Mouse (Mus musculus) gastrocnemius, postnatal 36 days (tissue): ENCODE results near the gene Cdc42ep3. TPM values are rescaled to one million over a fixed set of nuclear protein-coding genes. Genes with fewer than 3 reads are reported as not detected.

Experiments
- DNase-seq, 2 experiments: peaks; one replicate each; pipeline ENCODE4 v3.0.0; 2022
- intact Hi-C: fragments of 180-260 bp; cut with DNase I; formaldehyde crosslinking; loops from one replicate; pipeline ENCODE4 v1.15.1; 2025
- total RNA-seq, 2 experiments: library from RNA; stranded (reverse); gene quantifications; 2 replicates each; pipeline ENCODE4 v1.2.3; 2021

The Cdc42ep3 gene
- total RNA-seq, 2 experiments from 2014 or later, result 30.6 to 45.2 TPM

- intact Hi-C loops, result no loop called here
- DNase-seq, result no peak
Observed at GRCm38 (mm10) chr17:79347920-79348589, 6.8 kb downstream of the Cdc42ep3 start.

- intact Hi-C loops, result no loop called here
- no peak for DNase-seq
Observed at GRCm38 (mm10) chr17:79347291-79347690, 7.6 kb downstream of the Cdc42ep3 start.

- intact Hi-C loops, result no loop called here
- DNase-seq, result no peak
Observed at GRCm38 (mm10) chr17:79345001-79345709, 9.7 kb downstream of the Cdc42ep3 start.

- intact Hi-C loops, result no loop called here
- DNase-seq, result no peak
Observed at GRCm38 (mm10) chr17:79343334-79343946, 11.5 kb downstream of the Cdc42ep3 start.

- DNase-seq, result no peak
- intact Hi-C loops, result no loop called here
Observed at GRCm38 (mm10) chr17:79342639-79343333, 12.1 kb downstream of the Cdc42ep3 start.

DNA sequence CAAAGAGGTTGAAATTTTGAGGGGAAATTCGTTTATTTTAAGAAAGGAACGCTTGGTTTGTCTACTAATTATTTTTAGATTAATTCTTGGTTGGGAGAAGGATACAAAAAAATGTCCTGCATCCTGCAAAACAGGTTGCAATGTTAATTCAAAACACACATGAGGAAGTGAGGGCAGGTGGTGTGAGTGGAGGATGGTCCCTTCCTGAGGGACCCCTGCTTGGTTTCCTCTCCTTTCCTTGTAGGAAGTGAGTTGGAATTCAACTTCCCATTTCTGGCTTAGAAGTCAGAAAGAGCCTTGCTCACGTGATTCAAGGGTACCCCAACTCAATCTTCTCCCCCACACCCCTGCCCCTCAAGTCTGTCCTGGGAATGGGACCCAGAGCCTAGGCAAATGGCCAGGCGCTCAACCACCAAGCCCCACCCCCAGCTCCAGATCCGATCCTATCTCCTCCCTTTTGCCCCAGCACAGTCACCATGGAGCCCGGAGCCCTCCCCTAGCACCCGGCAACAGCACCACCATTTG is 12.9 kb downstream of the Cdc42ep3 start:
- intact Hi-C loops, result no loop called here
- DNase-seq, result no peak

- no peak for DNase-seq
- intact Hi-C loops, result no loop called here
Observed at GRCm38 (mm10) chr17:79337494-79337893, 17.4 kb downstream of the Cdc42ep3 start.

DNA sequence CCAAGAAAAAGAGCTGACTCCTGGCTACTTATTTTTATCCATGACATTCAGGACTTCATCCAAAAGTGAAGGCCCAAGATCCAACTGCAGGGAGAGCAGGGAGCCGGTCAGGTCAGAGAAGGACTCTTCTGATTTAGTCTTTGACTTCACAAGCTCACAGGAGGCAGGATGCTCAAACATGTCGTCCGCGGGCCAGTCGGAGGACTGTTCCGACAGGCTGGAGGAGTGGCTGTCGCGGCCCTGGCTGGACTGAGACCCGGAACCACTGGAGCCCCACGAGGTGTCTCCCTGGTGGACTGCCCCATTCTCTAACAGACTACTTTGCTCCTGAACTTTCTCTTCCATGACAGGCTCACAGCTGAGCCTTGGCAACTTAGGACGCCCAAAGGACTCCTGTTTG is 20.2 kb downstream of the Cdc42ep3 start:
- intact Hi-C loops, result no loop called here
- no peak for DNase-seq

DNA sequence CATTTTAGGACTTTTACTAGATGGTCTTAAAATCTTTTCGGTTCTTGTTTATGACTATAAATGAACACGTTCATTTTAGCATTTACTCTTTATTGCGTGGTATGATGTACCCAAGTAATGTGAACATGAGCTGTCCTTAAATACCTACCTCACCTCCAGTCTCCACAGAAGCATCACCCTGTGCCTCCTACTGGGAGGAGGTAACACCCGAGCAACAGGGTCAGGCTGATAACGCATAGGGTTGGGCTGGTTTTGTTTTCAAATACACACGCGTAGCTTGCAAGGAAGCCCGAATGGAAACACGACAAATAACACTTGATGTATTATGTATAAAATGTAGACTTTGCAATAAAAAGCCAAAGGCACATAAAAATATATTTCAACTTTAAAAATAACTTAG is 21.2 kb downstream of the Cdc42ep3 start:
- intact Hi-C loops, result no loop called here
- DNase-seq, result no peak

GRCm38 (mm10) chr17:79332864-79333263 is 22.0 kb downstream of the Cdc42ep3 start:
- intact Hi-C loops, result no loop called here
- no peak for DNase-seq

- no peak for DNase-seq
- intact Hi-C loops, result no loop called here
Observed at GRCm38 (mm10) chr17:79330397-79330796, 24.5 kb downstream of the Cdc42ep3 start.

- DNase-seq, result no peak
- intact Hi-C loops, result no loop called here
Observed at GRCm38 (mm10) chr17:79326868-79327376, 28.0 kb downstream of the Cdc42ep3 start.

DNA sequence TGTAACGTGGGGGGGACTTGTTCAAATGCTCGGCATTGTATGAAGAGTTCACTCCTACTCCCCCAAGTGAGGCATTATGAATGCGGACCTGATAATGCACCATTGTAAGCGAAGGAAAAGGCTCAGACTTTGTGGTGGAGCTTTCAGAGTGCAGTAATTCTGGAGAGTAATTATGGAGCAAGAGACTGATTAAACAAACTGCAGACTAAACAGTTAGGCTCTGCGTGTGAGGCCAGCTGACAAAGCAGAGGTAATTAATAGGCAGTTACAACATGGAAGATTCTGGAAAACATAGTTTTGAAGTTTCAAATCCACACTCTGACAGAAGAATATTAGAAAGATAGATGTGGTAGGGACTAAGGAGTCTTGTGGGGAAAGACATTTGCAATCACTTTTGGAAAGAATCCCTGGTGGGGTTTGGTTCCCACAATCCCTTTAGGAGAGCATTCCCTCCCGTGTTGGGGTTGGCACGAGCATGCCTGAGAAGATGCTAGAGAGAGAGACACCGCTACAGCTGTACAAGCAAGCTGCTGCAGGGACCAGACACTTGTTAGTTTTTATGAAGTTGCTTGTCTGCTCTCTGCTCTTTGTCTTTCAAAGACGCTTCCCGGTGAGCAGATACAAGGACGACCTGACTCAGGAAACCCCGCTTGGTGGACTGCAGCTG is 37.7 kb downstream of the Cdc42ep3 start:
- DNase-seq, result no peak
- intact Hi-C loops, result no loop called here

DNA sequence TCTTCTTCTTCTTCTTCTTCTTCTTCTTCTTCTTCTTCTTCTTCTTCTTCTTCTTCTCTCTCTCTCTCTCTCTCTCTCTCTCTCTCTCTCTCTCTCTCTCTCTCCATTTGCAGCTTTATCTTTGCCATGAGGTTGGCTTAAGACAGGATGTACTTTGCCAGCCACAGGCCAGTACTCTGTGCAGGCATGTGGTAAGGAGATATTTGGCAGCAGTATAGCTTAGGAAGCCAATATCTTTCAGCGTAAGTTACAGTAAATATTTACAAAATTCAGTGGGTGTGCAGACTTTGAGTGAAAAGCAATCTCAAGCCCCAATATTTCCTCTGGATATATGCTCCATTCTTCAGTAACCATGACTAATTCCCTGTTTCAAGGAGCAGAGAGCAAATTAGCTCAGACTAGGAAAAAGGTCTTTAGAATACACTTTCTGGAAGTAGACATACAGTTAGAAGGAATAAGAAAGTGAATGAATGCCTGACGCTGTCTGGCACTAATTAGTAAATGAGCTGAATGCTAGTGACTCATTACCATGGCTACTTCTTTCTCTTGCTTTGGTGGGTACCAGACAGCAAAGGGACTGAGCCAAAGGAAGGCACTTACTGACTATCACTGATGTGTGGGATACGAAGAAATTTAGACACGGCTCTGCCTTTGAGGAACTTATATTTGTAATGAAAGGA is 39.3 kb downstream of the Cdc42ep3 start:
- no peak for DNase-seq
- intact Hi-C loops, result no loop called here

GRCm38 (mm10) chr17:79310465-79310864 is 44.4 kb downstream of the Cdc42ep3 start:
- no peak for DNase-seq
- intact Hi-C loops, result no loop called here

GRCm38 (mm10) chr17:79309506-79309905 is 45.4 kb downstream of the Cdc42ep3 start:
- intact Hi-C loops, result no loop called here
- no peak for DNase-seq

DNA sequence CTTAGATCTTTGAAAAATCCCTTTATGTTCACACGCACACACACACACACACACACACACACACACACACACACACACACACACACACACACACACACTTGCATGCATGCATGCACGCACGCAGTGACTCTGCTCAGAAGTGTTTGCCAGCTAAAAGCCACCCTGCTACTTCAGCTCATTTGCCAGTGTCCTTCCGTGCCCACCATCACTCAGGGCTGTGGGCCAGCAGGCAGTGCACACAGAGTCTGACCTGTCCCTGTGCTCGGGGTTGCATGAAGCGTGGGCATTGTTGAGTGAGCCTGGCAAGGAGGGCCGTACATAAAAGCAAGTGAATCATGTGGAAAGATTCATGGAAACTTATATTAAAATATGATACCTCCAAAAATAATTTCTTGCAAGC is 49.2 kb downstream of the Cdc42ep3 start:
- DNase-seq, result no peak

DNA sequence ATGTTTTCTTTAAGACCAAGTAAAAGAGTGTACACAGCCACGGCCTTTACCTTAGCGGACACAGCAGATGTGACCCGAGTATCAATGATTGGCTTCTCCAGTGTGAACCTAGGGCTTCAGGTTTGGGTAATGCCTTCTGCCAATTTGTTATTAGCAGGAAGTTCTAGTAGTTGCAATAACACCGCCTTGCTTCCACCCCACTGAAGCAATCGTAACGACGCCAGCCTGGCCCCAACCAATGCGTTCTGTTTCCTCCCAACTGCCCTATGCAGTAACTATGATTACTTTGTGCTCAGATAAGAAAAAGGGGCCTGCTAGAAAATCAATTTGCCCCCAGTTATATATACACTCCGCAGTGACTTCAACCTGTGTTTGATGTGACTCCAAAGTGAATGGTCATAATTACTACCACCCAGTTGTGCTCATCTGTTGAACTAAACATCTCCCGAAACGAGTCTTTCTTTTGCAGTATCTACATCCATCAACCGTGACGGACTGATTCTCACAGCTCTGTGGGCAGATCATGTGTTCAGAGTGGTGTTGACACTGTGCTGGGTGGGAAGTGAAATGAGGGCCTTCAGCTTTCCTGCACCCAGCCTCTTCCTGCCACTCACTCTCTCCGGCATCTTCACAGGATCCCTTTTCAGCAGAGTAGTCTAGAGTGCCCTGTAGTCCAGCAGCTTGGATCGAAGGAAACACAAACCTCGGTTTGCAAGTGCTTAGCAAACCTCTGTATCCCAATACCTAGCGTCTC is 51.0 kb downstream of the Cdc42ep3 start:
- DNase-seq, result no peak
- intact Hi-C loops, result no loop called here

More for the DNA sequence above, 49.2 kb downstream of the Cdc42ep3 start:
- intact Hi-C loops, result no loop called here

DNA sequence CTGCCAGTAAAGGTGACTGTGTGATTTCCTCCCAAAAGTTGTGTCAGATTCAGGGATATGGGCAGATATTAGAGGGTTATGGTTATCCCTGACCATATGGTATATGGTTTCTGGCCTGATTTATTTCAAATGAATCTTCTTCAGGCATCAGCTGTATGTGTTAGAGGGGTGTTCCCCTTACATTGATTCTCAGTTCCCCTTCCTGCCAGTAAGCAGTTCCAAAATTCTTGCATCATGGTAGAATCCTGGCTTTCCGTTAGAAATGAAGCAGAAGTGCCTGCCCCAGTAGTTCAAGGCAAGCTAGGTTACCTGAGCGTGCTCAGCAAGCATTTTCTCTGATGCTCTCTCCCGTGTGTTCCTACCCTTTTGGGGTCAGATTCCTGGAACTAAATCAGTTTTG is 51.7 kb downstream of the Cdc42ep3 start:
- intact Hi-C loops, result no loop called here
- DNase-seq, result no peak
